Mouse (Mus musculus) spleen, postnatal 14 days (tissue): ENCODE data around the gene Adamts17.

Experiments used
- DNase-seq, 2 experiments: peaks; one replicate each; pipeline ENCODE4 v3.0.0; 2021 to 2022; ENCODE audit warnings: low spot score in 2 of 2

The Adamts17 gene

GRCm38 (mm10) chr7:66839463-66840007 lies at the start of gene Adamts17:
Gene Adamts17, plus strand, starts transcription at chr7:66839735.
- peak; percentile 49 to 67 for DNase-seq

- DNase-seq: no peak
Measured at GRCm38 (mm10) chr7:66789860-66790748, 49.4 kb upstream of the Adamts17 start.

GRCm38 (mm10) chr7:66791022-66791421 lies 48.5 kb upstream of the Adamts17 start:
- DNase-seq: no peak

- no peak for DNase-seq
Measured at GRCm38 (mm10) chr7:66796909-66797308, 42.6 kb upstream of the Adamts17 start.

GRCm38 (mm10) chr7:66797345-66797744 lies 42.2 kb upstream of the Adamts17 start:
- DNase-seq: no peak

- no peak for DNase-seq
Measured at GRCm38 (mm10) chr7:66798826-66799225, 40.7 kb upstream of the Adamts17 start.

GRCm38 (mm10) chr7:66800784-66801183 lies 38.8 kb upstream of the Adamts17 start:
- DNase-seq: no peak

GRCm38 (mm10) chr7:66801785-66802184 lies 37.8 kb upstream of the Adamts17 start:
- DNase-seq: no peak

GRCm38 (mm10) chr7:66803798-66804197 lies 35.7 kb upstream of the Adamts17 start:
- DNase-seq: no peak

- no peak for DNase-seq
Measured at GRCm38 (mm10) chr7:66806801-66807200, 32.7 kb upstream of the Adamts17 start.

- no peak for DNase-seq
Measured at GRCm38 (mm10) chr7:66810436-66810835, 29.1 kb upstream of the Adamts17 start.

- DNase-seq: no peak
Measured at GRCm38 (mm10) chr7:66811294-66811693, 28.2 kb upstream of the Adamts17 start.

- DNase-seq: no peak
Measured at GRCm38 (mm10) chr7:66812289-66812688, 27.2 kb upstream of the Adamts17 start.

- DNase-seq: no peak
Measured at GRCm38 (mm10) chr7:66812737-66813136, 26.8 kb upstream of the Adamts17 start.

- no peak for DNase-seq
Measured at GRCm38 (mm10) chr7:66813172-66813571, 26.4 kb upstream of the Adamts17 start.

- DNase-seq: no peak
Measured at GRCm38 (mm10) chr7:66815526-66815925, 24.0 kb upstream of the Adamts17 start.

GRCm38 (mm10) chr7:66820034-66820433 lies 19.5 kb upstream of the Adamts17 start:
- peak in 1 of 2 experiments; percentile 21 for DNase-seq

- DNase-seq: no peak
Measured at GRCm38 (mm10) chr7:66830803-66831202, 8.7 kb upstream of the Adamts17 start.

- no peak for DNase-seq
Measured at GRCm38 (mm10) chr7:66831295-66831694, 8.2 kb upstream of the Adamts17 start.

GRCm38 (mm10) chr7:66840008-66840719 lies 629 bp downstream of the Adamts17 start:
- DNase-seq: peak in 1 of 2 experiments; percentile 14

GRCm38 (mm10) chr7:66841165-66841564 lies 1.6 kb downstream of the Adamts17 start:
- DNase-seq: no peak

GRCm38 (mm10) chr7:66842021-66842420 lies 2.5 kb downstream of the Adamts17 start:
- DNase-seq: no peak
